Mouse (Mus musculus) embryonic facial prominence, embryonic 15.5 days (tissue): ENCODE results near the gene Cinp. TPM values are rescaled to one million over a fixed set of nuclear protein-coding genes. Genes with fewer than 3 reads are reported as not detected.

Source experiments
- ATAC-seq: fragments of 200-750 bp; cut with Nextera tagmentation; 2 replicates; pipeline ENCODE4 v1.8.0; 2017; ENCODE audit warnings: low read depth, moderate TSS enrichment; ENCODE audit not compliant: insufficient number of reproducible peaks, low FRiP score, low TSS enrichment
- H3K27ac ChIP-seq: fragments of 300-500 bp; sonication (generic); replicated peaks from 2 replicates; pipeline ENCODE4 v1.5.1; 2015; ENCODE audit warnings: mild to moderate bottlenecking, inconsistent platforms
- H3K27me3 ChIP-seq: fragments of 300-500 bp; sonication (generic); 2 replicates; pipeline ENCODE4 v1.6.1; 2015; ENCODE audit warnings: inconsistent platforms
- H3K36me3 ChIP-seq: fragments of 300-500 bp; sonication (generic); 2 replicates; pipeline ENCODE4 v1.6.1; 2015; ENCODE audit warnings: mild to moderate bottlenecking, inconsistent platforms
- H3K4me1 ChIP-seq: fragments of 300-500 bp; sonication (generic); 2 replicates; pipeline ENCODE4 v1.6.1; 2015; ENCODE audit warnings: inconsistent platforms
- H3K4me2 ChIP-seq: fragments of 300-500 bp; sonication (generic); replicated peaks from 2 replicates; pipeline ENCODE4 v1.6.1; 2015; ENCODE audit warnings: mild to moderate bottlenecking, inconsistent platforms
- H3K4me3 ChIP-seq: fragments of 300-500 bp; sonication (generic); replicated peaks from 2 replicates; pipeline ENCODE4 v1.5.1; 2015; ENCODE audit warnings: mild to moderate bottlenecking, inconsistent platforms
- H3K9ac ChIP-seq: fragments of 300-500 bp; sonication (generic); 2 replicates; pipeline ENCODE4 v1.6.1; 2015; ENCODE audit warnings: inconsistent platforms
- H3K9me3 ChIP-seq: fragments of 300-500 bp; sonication (generic); replicated peaks from 2 replicates; pipeline ENCODE4 v1.6.1; 2016; ENCODE audit warnings: inconsistent platforms
- WGBS: fragments of 180-500 bp; shearing (Covaris S2); methylation state at CpG from one replicate; pipeline ENCODE4 v1.1.7; 2015; 5-methylcytosine and 5-hydroxymethylcytosine counted together
- polyA plus RNA-seq: library from polyadenylated mRNA; unstranded; fragments of >200 nt; fragmentation: Nextera tagmentation; extraction: Ambion mirVana; gene quantifications from 2 replicates; pipeline ENCODE4 v1.2.1, GENCODE M21; 2015

The Cinp gene
- polyA plus RNA-seq, 1 experiment from 2014 or later: 68.4 TPM

DNA sequence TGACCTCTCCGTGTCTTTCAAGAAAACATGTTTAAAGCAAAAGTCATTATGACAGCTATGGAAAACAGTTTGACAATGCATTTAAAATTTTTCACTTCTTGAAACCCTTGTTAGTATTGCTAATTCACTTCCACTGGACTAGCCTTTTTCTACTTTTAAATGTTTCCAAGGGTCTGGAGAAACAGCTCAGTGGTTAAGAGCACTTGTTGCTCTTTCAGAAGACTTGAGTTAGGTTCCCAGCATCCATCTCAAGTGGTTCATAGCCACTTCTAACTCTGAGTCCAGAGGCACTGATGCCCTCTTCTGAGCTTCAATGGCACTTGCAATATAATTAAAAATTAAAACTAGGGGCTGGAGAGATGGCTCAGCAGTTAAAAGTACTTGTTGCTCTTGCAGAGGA is 2.9 kb upstream of the Cinp start:
- H3K9me3 ChIP-seq: no peaks in the 10 kb centered on the region
- WGBS: 96% methylated on average over 1 of the region's 1 CpGs
- ATAC-seq: no peak
- H3K27me3 ChIP-seq: no peaks in the 10 kb centered on the region
- H3K4me2 ChIP-seq: no peak overlapping the region
- H3K27ac ChIP-seq: no peak overlapping the region
- no peaks in the 10 kb centered on the region for H3K36me3 ChIP-seq
- peaks cover 17% of the 10 kb centered on the region for H3K4me1 ChIP-seq
- no peak overlapping the region for H3K9ac ChIP-seq
- no peak overlapping the region for H3K4me3 ChIP-seq

DNA sequence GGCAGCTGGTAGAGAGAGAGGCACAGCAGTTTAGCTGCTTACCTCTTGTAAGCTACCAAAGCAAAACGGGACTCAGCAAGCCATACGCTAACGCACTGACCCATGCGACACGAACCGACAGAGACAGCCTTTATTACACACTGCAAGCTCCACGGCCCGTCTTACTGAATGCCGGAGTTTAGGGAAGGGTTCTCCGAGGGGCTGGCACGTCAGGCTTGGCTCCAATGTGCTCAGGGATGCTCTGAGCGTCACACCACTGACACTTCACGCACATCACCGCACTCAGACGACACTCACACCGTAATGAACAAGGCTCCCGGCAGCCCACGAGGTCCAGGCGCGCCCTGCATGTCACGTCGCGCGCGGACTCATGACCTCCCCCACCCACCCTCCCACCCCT is 339 bp downstream of the Cinp start:
- Histone ChIP-seq H3K36me3 (no peaks in the 10 kb centered on the region; the same call in 1 of the 2 replicates), H3K9ac (peak overlapping the region; percentile 71), H3K27me3 (no peaks in the 10 kb centered on the region), H3K9me3 (no peaks in the 10 kb centered on the region), H3K4me1 (peaks cover 17% of the 10 kb centered on the region), H3K4me2 (peak overlapping the region; percentile 92), H3K27ac (peak overlapping the region; percentile 39; the same call in 1 of the 2 replicates), H3K4me3 (peak overlapping the region; percentile 85)
- ATAC-seq: no peak; the same call in none of the 2 replicates
- under 1% methylated on average over 25 of the region's 25 CpGs for WGBS

DNA sequence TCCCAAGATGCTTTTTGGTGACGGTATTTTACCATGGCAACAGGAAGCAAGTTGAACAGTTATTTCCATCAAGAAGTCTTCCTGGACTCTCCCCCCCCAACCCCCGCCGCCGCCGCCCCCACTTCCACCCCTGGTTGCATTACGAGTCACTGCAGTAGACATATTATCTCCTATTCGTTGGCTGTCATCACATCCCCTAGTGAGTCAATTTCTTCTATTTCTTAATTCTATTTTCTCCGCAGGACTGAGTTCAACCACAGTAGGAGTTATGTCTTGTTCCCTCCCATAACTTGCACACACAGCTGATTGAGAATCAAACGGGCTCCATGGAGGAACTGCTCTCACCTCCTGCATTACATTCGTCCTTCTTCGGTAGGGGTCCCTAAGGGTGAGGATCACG is 839 bp downstream of the Cinp start:
- H3K9ac ChIP-seq: peak overlapping the region; percentile 71
- WGBS: 38% methylated on average over 12 of the region's 12 CpGs
- no peak for ATAC-seq
- peaks cover 2% of the 10 kb centered on the region for H3K36me3 ChIP-seq
- peaks cover 17% of the 10 kb centered on the region for H3K4me1 ChIP-seq
- no peaks in the 10 kb centered on the region for H3K27me3 ChIP-seq
- H3K4me2 ChIP-seq: peak overlapping the region; percentile 92
- H3K9me3 ChIP-seq: no peaks in the 10 kb centered on the region
- H3K4me3 ChIP-seq: peak overlapping the region; percentile 85
- no peak overlapping the region for H3K27ac ChIP-seq

DNA sequence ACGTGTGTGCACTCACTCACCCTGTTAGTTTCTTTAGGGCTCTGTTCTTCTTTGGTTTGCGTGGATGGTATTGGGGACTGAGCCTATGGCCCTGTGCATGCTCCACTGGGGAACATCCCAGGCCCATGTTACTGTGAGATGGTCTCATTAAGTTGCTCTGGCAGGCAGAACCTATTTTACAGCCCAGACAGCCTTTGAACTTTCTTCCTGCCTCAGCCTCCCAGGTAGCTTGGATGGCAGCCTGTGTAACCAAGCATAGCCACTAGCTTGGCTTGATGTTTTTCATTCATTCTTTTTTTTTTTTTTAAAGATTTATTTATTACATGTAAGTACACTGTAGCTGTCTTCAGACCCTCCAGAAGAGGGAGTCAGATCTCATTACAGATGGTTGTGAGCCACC is 3.7 kb downstream of the Cinp start:
- WGBS: 96% methylated on average over 2 of the region's 2 CpGs
- Histone ChIP-seq H3K4me1 (peaks cover 16% of the 10 kb centered on the region), H3K36me3 (peaks cover 22% of the 10 kb centered on the region), H3K27me3 (no peaks in the 10 kb centered on the region), H3K9me3 (no peaks in the 10 kb centered on the region), H3K4me2 (no peak overlapping the region), H3K27ac (no peak overlapping the region), H3K9ac (no peak overlapping the region), H3K4me3 (no peak overlapping the region)
- no peak for ATAC-seq

DNA sequence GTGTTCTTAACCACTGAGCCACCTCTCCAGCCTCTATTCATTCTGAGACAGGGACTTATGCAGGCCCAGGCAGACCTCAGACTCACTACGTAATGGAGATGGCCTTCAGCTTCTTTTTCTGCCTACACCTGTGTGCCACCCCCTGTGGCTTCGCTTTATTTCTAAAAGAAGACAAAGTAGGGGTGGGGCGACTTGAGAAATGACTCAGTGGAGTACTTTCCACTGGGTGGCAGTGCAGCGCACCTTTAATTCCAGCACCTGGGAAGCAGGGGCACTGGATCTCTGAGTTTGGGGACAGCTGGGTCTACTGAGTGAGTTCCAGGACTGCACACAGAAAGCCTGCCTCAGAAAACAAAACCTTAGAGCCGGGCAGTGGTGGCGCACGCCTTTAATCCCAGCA is 6.7 kb downstream of the Cinp start:
- WGBS: 92% methylated on average over 7 of the region's 7 CpGs
- no peak overlapping the region for H3K4me2 ChIP-seq
- no peak for ATAC-seq
- H3K4me1 ChIP-seq: no peaks in the 10 kb centered on the region
- no peak overlapping the region for H3K4me3 ChIP-seq
- peaks cover 45% of the 10 kb centered on the region for H3K36me3 ChIP-seq
- H3K27me3 ChIP-seq: no peaks in the 10 kb centered on the region
- H3K9ac ChIP-seq: no peak overlapping the region
- no peak overlapping the region for H3K27ac ChIP-seq
- H3K9me3 ChIP-seq: no peaks in the 10 kb centered on the region

DNA sequence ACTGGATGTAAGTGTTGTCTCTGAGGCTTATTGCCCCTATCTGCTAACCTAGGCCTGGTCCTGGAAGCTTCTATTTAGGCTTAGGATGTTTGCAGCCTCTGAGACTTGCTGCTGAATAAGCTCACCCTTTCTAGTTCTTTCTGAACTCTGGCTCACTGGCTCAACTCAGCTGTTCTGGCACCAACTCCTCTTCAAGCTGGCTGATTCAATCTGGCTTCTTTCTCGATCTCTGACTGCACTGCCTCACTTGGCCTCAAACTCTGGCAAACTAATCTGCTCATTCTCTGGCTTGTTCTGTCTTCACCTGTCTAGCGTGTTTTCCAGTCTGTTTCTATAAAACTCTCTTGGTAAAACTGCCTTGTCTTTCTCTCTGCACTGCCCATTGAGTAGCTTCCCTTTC is 13.6 kb downstream of the Cinp start:
- Histone ChIP-seq H3K9me3 (no peaks in the 10 kb centered on the region), H3K4me1 (no peaks in the 10 kb centered on the region), H3K27ac (no peak overlapping the region), H3K27me3 (no peaks in the 10 kb centered on the region), H3K36me3 (peaks cover 87% of the 10 kb centered on the region), H3K9ac (no peak overlapping the region), H3K4me3 (no peak overlapping the region), H3K4me2 (no peak overlapping the region)
- WGBS: 88% methylated on average over 2 of the region's 2 CpGs
- no peak for ATAC-seq

DNA sequence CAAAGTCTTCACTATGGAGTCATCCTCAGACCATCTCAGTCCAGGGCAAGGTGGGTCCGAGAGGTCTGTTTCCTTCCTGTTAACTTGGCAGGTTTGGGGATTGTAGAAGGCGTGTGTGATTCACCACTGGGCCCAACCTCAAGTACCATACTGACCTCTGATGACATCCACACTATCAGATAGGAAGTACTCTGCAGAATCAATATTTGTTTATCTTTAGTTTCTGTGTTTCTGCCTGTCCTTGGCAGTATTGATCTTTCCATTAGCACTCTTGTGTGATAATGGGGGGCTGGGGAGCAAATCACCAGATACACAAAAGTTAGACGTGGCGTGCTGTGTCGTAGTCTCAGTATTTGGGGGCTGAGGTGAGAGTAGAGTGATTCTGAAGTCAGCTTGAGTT is 17.7 kb downstream of the Cinp start:
- WGBS: 92% methylated on average over 5 of the region's 5 CpGs
- Histone ChIP-seq H3K4me3 (no peak overlapping the region), H3K9me3 (no peaks in the 10 kb centered on the region), H3K4me1 (no peaks in the 10 kb centered on the region), H3K27me3 (no peaks in the 10 kb centered on the region), H3K27ac (no peak overlapping the region), H3K4me2 (no peak overlapping the region), H3K36me3 (peaks cover 90% of the 10 kb centered on the region), H3K9ac (no peak overlapping the region)
- ATAC-seq: no peak

DNA sequence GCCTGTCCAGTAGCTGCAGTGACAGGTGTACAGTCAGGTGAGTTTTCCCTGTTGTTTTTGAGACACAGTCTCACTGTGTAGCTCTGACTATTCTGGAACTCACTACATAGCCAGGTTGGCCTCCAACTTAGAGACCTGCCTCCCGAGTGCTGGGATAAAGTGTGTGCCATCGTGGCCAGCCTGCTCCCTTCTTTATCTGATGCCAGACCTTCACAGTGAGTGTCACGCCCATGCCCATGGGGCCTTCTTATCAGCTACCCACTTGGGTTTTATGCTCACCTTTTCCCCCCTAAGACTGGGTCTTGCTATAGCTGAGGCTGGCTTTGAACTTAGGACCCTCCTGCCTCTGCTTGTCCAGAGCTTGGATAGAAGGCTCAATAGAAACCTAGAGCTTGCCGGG is 18.8 kb downstream of the Cinp start:
- no peak overlapping the region for H3K27ac ChIP-seq
- no peaks in the 10 kb centered on the region for H3K4me1 ChIP-seq
- H3K4me3 ChIP-seq: no peak overlapping the region
- H3K4me2 ChIP-seq: no peak overlapping the region
- 90% methylated on average over 4 of the region's 4 CpGs for WGBS
- ATAC-seq: no peak
- no peaks in the 10 kb centered on the region for H3K9me3 ChIP-seq
- H3K36me3 ChIP-seq: peaks cover 87% of the 10 kb centered on the region
- H3K27me3 ChIP-seq: no peaks in the 10 kb centered on the region
- no peak overlapping the region for H3K9ac ChIP-seq

DNA sequence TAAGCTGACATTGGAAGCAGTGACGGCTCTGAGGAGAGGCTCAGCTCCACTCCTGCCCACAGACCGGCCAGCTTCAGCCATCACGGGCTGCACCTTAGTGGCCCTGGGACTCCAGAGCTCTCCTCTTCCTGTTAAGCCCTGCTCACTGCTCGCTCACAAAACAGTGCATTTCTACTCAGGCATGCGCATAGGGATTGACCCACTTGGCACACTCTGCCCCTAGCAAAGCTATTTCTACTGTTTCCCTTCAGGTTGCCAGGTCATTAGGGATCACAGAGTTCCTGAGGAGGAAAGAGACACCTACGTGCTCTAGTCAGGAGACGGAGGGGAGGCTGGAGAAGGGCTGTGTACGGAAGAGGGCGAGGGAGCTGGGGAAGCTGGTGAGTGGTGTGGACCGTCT is 23.0 kb downstream of the Cinp start:
- no peaks in the 10 kb centered on the region for H3K27me3 ChIP-seq
- WGBS: 83% methylated on average over 10 of the region's 10 CpGs
- H3K9ac ChIP-seq: no peak overlapping the region
- peaks cover 83% of the 10 kb centered on the region for H3K36me3 ChIP-seq
- H3K4me3 ChIP-seq: no peak overlapping the region
- H3K4me1 ChIP-seq: no peaks in the 10 kb centered on the region
- no peak for ATAC-seq
- no peaks in the 10 kb centered on the region for H3K9me3 ChIP-seq
- H3K4me2 ChIP-seq: no peak overlapping the region
- no peak overlapping the region for H3K27ac ChIP-seq

DNA sequence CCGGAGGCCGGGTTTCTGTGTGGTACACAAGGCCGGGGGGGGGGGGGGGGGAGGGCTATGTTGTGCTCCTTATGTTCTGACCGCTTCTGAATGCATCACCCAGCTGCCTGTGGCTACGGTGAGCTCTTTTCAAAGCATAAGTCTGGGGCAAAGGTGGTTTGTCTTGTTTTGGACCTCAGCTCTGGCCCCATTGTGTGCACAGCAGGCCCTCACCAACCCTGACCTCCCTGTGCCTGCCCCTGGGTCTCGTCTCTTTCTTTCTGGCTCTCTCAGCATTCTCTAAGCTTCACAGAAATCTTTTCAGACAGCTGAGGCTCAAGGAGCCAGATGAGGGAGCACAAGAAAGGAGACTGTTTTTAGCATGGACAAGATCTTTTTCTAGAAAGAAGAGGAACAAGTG is 23.4 kb downstream of the Cinp start:
- no peaks in the 10 kb centered on the region for H3K4me1 ChIP-seq
- H3K27ac ChIP-seq: no peak overlapping the region
- ATAC-seq: no peak
- WGBS: 74% methylated on average over 6 of the region's 6 CpGs
- H3K9ac ChIP-seq: no peak overlapping the region
- no peak overlapping the region for H3K4me2 ChIP-seq
- no peaks in the 10 kb centered on the region for H3K27me3 ChIP-seq
- H3K4me3 ChIP-seq: no peak overlapping the region
- peaks cover 81% of the 10 kb centered on the region for H3K36me3 ChIP-seq
- no peaks in the 10 kb centered on the region for H3K9me3 ChIP-seq

DNA sequence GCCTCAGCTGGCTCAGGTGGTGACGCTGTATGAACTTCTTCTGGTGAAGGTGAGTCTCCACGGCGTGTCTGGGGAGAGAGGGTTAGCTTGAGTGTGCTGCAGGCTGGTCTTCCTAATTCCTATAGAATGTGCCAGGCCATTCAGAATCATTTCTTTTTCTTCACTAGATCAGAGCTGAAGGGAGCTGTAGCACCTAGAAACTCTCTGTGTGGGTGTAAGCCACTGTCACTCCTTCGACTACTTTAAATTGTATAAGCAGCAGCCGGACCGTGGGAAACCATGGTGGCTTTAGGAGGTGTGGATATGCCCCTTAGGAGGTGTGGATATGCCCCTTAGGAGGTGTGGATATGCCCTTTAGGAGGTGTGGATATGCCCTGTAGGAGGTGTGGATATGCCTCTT is 24.9 kb downstream of the Cinp start:
- H3K27ac ChIP-seq: no peak overlapping the region
- no peak overlapping the region for H3K9ac ChIP-seq
- H3K27me3 ChIP-seq: no peaks in the 10 kb centered on the region
- no peaks in the 10 kb centered on the region for H3K4me1 ChIP-seq
- H3K9me3 ChIP-seq: no peaks in the 10 kb centered on the region
- no peak for ATAC-seq
- H3K4me3 ChIP-seq: no peak overlapping the region
- no peak overlapping the region for H3K4me2 ChIP-seq
- WGBS: 92% methylated on average over 6 of the region's 6 CpGs
- peaks cover 72% of the 10 kb centered on the region for H3K36me3 ChIP-seq

DNA sequence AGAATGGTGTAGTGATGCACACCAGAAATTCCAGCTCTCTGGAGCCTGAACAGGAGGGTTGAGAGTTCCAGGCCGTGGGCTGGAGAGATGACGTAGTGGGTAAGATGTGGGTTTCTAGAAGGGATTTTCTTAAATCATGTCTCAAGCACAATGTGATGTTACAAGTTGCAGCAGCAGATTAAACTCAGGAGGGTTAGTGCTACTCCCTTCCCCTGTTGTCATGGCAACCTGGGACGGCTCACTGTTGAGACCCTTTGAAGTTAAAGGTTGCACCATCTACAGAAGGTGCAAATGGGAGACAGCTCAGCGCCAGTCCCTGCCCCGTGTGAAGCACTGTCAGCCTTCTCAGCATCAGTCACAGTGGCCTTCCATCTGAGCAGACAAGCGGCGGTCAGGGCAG is 27.7 kb downstream of the Cinp start:
- H3K27ac ChIP-seq: no peak overlapping the region
- 66% methylated on average over 7 of the region's 7 CpGs for WGBS
- no peak overlapping the region for H3K9ac ChIP-seq
- H3K36me3 ChIP-seq: peaks cover 56% of the 10 kb centered on the region
- H3K4me2 ChIP-seq: no peak overlapping the region
- H3K9me3 ChIP-seq: no peaks in the 10 kb centered on the region
- H3K27me3 ChIP-seq: no peaks in the 10 kb centered on the region
- H3K4me3 ChIP-seq: no peak overlapping the region
- no peak for ATAC-seq
- no peaks in the 10 kb centered on the region for H3K4me1 ChIP-seq
